Mouse (Mus musculus) megakaryocyte, embryonic 14.5 days (primary cell): Measurements from ENCODE around the gene Etl4.

Experiments
- FLI1 ChIP-seq: IDR thresholded peaks from 2 replicates; pipeline ENCODE4 v1.6.1; 2012; ENCODE audit warnings: low read length, inconsistent platforms, mixed read lengths
- GATA1 ChIP-seq: IDR thresholded peaks from 3 replicates; pipeline ENCODE4 v1.6.1; 2012; ENCODE audit warnings: mixed read lengths, low read length, inconsistent platforms, borderline replicate concordance

- no peak for TF ChIP-seq GATA1
- TF ChIP-seq FLI1 = no peak
These were observed 306.7 kb downstream of the Etl4 start for GRCm38 (mm10) chr2:20216275-20216674.
